Mouse (Mus musculus) liver, postnatal 0 days (tissue): Measurements from ENCODE around the gene Meis3. TPM values are rescaled to one million over a fixed set of nuclear protein-coding genes. Genes with fewer than 3 reads are reported as not detected.

Experiments
- ATAC-seq: fragments of 200-750 bp; cut with Nextera tagmentation; 2 replicates; pipeline ENCODE4 v1.8.0; 2017; ENCODE audit warnings: mild to moderate bottlenecking, moderate library complexity
- DNase-seq: peaks from one replicate; pipeline ENCODE4 v3.0.0-alpha.2; 2016
- H3K27ac ChIP-seq: fragments of 300-500 bp; sonication (generic); 2 replicates; pipeline ENCODE4 v1.5.1; 2014; ENCODE audit warnings: antibody characterized with exemption, moderate library complexity, mild to moderate bottlenecking, low read depth
- H3K27me3 ChIP-seq: fragments of 300-500 bp; sonication (generic); 2 replicates; pipeline ENCODE4 v1.6.1; 2014; ENCODE audit warnings: low read length, control low read depth, mixed read lengths; ENCODE audit not compliant: insufficient read depth
- H3K36me3 ChIP-seq: fragments of 300-500 bp; sonication (generic); replicated peaks from 2 replicates; pipeline ENCODE4 v1.6.1; 2014; ENCODE audit warnings: mild to moderate bottlenecking, control low read depth, low read length, moderate library complexity, mixed read lengths; ENCODE audit not compliant: insufficient read depth
- H3K4me1 ChIP-seq: fragments of 300-500 bp; sonication (generic); 2 replicates; pipeline ENCODE4 v1.6.1; 2014; ENCODE audit warnings: antibody characterized with exemption, mild to moderate bottlenecking, control low read depth; ENCODE audit not compliant: insufficient read depth
- H3K4me2 ChIP-seq: fragments of 300-500 bp; sonication (generic); 2 replicates; pipeline ENCODE4 v1.6.1; 2014; ENCODE audit warnings: low read depth, mild to moderate bottlenecking, low read length, moderate library complexity, mixed read lengths
- H3K4me3 ChIP-seq: fragments of 300-500 bp; sonication (generic); 2 replicates; pipeline ENCODE4 v1.5.1; 2014; ENCODE audit warnings: low read depth, low read length
- H3K9ac ChIP-seq: fragments of 300-500 bp; sonication (generic); replicated peaks from 2 replicates; pipeline ENCODE4 v1.6.1; 2014; ENCODE audit warnings: mild to moderate bottlenecking, moderate library complexity
- H3K9me3 ChIP-seq: fragments of 300-500 bp; sonication (generic); 2 replicates; pipeline ENCODE4 v1.6.1; 2016; ENCODE audit warnings: mild to moderate bottlenecking, control low read depth, low read length, mixed read lengths
- CTCF ChIP-seq: sonication (generic); IDR thresholded peaks from 2 replicates; pipeline ENCODE4 v1.5.1; 2016; ENCODE audit warnings: antibody characterized with exemption, low read depth
- EP300 ChIP-seq: IDR thresholded peaks from 2 replicates; pipeline ENCODE4 v1.6.1; 2016; ENCODE audit warnings: antibody characterized with exemption, low read depth, mild to moderate bottlenecking
- WGBS: fragments of 180-500 bp; shearing (Covaris S2); extraction: QIAGEN DNeasy Blood & Tissue Kit; methylation state at CpG from one replicate; pipeline ENCODE4 v1.1.7; 2014; ENCODE audit not compliant: insufficient replicate concordance; 5-methylcytosine and 5-hydroxymethylcytosine counted together
- polyA plus RNA-seq: library from polyadenylated mRNA; unstranded; fragments of >200 nt; fragmentation: Nextera tagmentation; extraction: Ambion mirVana; gene quantifications from 2 replicates; pipeline ENCODE4 v1.2.1, GENCODE M21; 2015

The Meis3 gene
- polyA plus RNA-seq, 1 experiment from 2014 or later = 1.9 TPM

GRCm38 (mm10) chr7:16172141-16172581 lies 2.7 kb upstream of the Meis3 start:
- H3K27me3 ChIP-seq = peaks cover 29% of the 10 kb centered on the region
- no peak for TF ChIP-seq EP300
- TF ChIP-seq CTCF = no peak
- H3K4me1 ChIP-seq = peaks cover 7% of the 10 kb centered on the region
- H3K9ac ChIP-seq = no peak overlapping the region
- DNase-seq = no peak
- WGBS = 0% methylated on average over 1 of the region's 1 CpGs
- no peak overlapping the region for H3K4me3 ChIP-seq
- no peak overlapping the region for H3K27ac ChIP-seq
- H3K36me3 ChIP-seq = no peaks in the 10 kb centered on the region
- ATAC-seq = no peak
- no peak overlapping the region for H3K4me2 ChIP-seq
- H3K9me3 ChIP-seq = 0 out of 2 replicates have a peak, but pooled peaks cover 3% of the 10 kb centered on the region

- Histone ChIP-seq H3K27me3 (peaks cover 30% of the 10 kb centered on the region), H3K4me3 (no peak overlapping the region), H3K27ac (no peak overlapping the region), H3K36me3 (no peaks in the 10 kb centered on the region), H3K4me2 (no peak overlapping the region), H3K9ac (no peak overlapping the region), H3K4me1 (peaks cover 7% of the 10 kb centered on the region), H3K9me3 (0 out of 2 replicates have a peak, but pooled peaks cover 3% of the 10 kb centered on the region)
- no peak for TF ChIP-seq EP300
- TF ChIP-seq CTCF = no peak
- WGBS = 33% methylated on average over 1 of the region's 1 CpGs
- no peak for DNase-seq
- ATAC-seq = no peak
These were observed 2.2 kb upstream of the Meis3 start for GRCm38 (mm10) chr7:16172586-16173140.

- Histone ChIP-seq H3K27me3 (peaks cover 32% of the 10 kb centered on the region), H3K27ac (no peak overlapping the region), H3K4me1 (peaks cover 7% of the 10 kb centered on the region), H3K36me3 (no peaks in the 10 kb centered on the region), H3K4me2 (no peak overlapping the region), H3K9ac (no peak overlapping the region), H3K9me3 (no peaks in the 10 kb centered on the region), H3K4me3 (no peak overlapping the region)
- WGBS = 37% methylated on average over 5 of the region's 5 CpGs
- no peak for ATAC-seq
- no peak for DNase-seq
- TF ChIP-seq EP300 (no peak), CTCF (no peak)
These were observed 1.7 kb upstream of the Meis3 start for GRCm38 (mm10) chr7:16173146-16173545.

GRCm38 (mm10) chr7:16175542-16175931 lies 647 bp downstream of the Meis3 start:
- Histone ChIP-seq H3K9me3 (no peaks in the 10 kb centered on the region), H3K27me3 (peaks cover 32% of the 10 kb centered on the region), H3K9ac (peak overlapping the region; percentile 54), H3K4me3 (peak overlapping the region; percentile 50), H3K4me1 (peaks cover 7% of the 10 kb centered on the region), H3K36me3 (no peaks in the 10 kb centered on the region), H3K27ac (no peak overlapping the region), H3K4me2 (peak overlapping the region; percentile 76)
- WGBS = under 1% methylated on average over 9 of the region's 10 CpGs
- ATAC-seq (no peak), DNase-seq (no peak)
- TF ChIP-seq CTCF = no peak
- no peak for TF ChIP-seq EP300

- ATAC-seq = no peak
- WGBS = 62% methylated on average over 4 of the region's 4 CpGs
- Histone ChIP-seq H3K9ac (no peak overlapping the region), H3K9me3 (no peaks in the 10 kb centered on the region), H3K27ac (no peak overlapping the region), H3K4me3 (no peak overlapping the region), H3K36me3 (no peaks in the 10 kb centered on the region), H3K27me3 (peaks cover 30% of the 10 kb centered on the region), H3K4me2 (no peak overlapping the region), H3K4me1 (peaks cover 7% of the 10 kb centered on the region)
- TF ChIP-seq CTCF (no peak), EP300 (no peak)
- DNase-seq = no peak
These were observed 3.2 kb downstream of the Meis3 start for GRCm38 (mm10) chr7:16178114-16178513.

GRCm38 (mm10) chr7:16183663-16184062 lies 8.8 kb downstream of the Meis3 start:
- DNase-seq = peak; percentile 78
- TF ChIP-seq EP300 (no peak), CTCF (no peak)
- Histone ChIP-seq H3K9me3 (no peaks in the 10 kb centered on the region), H3K36me3 (no peaks in the 10 kb centered on the region), H3K9ac (no peak overlapping the region), H3K4me2 (no peak overlapping the region), H3K4me3 (no peak overlapping the region), H3K27ac (no peak overlapping the region), H3K27me3 (no peaks in the 10 kb centered on the region; the same call in 1 of the 2 replicates), H3K4me1 (no peaks in the 10 kb centered on the region)
- WGBS = 16% methylated on average over 8 of the region's 8 CpGs
- ATAC-seq = no peak
